Mouse (Mus musculus): Measurements from ENCODE around the gene Oard1. TPM values are rescaled to one million over a fixed set of nuclear protein-coding genes. Genes with fewer than 3 reads are reported as not detected.

The Oard1 gene
- polyA plus RNA-seq, 1 experiment from 2014 or later, result 41.5 TPM

DNA sequence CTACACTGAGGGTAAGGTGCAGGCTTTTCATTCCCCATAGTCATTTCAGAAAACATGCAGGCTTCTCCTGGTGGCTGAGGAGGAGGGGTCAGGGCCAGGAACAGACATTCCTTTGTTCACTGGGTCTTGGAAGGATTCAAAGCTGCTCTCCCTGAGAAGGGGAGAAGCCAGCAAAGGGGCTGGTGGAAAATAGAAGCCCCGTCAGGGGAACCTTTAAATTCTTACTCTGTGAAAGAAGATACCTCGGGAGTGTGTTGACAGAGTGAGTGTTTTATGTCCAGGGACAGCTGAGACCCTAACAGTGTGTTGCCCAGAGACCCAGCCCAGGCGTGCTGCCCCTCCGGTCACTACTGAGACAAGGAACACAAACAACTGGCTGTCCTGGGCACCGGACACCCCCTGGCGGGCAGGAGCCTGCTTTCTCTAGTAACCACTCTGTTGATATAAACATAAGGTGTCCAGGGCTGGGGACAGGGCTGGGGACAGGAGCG, 27.7 kb downstream of the Oard1 start:
- Histone ChIP-seq H3K27ac (ENCODE audit: low read length) (no peak overlapping the region), H3K27me3 (ENCODE audit: control insufficient read depth, insufficient read depth, low read depth, low read length) (no peaks in the 10 kb centered on the region), H3K9ac (ENCODE audit: low read depth, low read length) (no peak overlapping the region), H3K4me2 (ENCODE audit: low read depth, low read length) (no peak overlapping the region), H3K4me1 (ENCODE audit: control insufficient read depth, low read depth, low read length) (peaks cover 7% of the 10 kb centered on the region), H3K36me3 (ENCODE audit: control insufficient read depth, insufficient read depth) (no peaks in the 10 kb centered on the region), H3K4me3 (ENCODE audit: low read depth, low read length) (no peak overlapping the region), H3K9me3 (replicated peaks; ENCODE audit: control insufficient read depth, low read length) (no peaks in the 10 kb centered on the region)
- ATAC-seq (ENCODE audit: low read depth), result no peak
- WGBS (ENCODE audit: insufficient replicate concordance), result 62% methylated on average over 7 of the region's 7 CpGs

DNA sequence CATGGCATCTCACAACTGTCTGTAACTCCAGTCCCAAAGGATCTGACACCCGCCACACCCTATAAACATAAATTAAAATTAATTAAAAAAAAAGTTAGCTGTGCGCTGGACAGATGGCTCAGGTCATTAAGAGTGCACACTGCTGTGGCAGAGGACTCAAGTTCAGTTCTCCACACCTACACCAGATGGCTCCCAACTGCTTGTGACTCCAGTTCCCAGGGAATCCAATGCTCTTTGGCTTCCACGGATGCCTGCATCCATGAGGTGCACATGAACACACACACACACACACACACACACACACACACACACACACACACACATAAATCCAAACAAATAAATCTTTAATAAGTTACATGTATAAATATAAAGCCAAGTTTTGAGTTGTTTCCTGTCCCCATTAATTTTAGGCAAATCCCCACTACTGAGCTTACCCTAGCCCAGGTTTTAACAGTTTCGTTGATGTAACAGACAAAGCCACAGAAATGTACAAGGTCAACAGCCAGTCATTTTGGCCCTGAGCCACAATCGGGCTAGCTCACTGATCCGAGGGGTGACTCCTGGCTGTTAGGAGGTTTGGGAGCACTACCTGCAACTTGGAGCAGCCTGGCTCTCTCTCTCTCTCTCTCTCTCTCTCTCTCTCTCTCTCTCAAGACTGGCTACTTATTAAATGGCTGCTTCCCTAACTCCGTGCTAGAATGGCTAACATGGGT, 33.1 kb downstream of the Oard1 start:
- WGBS (ENCODE audit: insufficient replicate concordance), result 68% methylated on average over 7 of the region's 7 CpGs
- peaks cover 15% of the 10 kb centered on the region for H3K4me1 ChIP-seq (ENCODE audit: control insufficient read depth, low read depth, low read length)
- no peak overlapping the region for H3K9ac ChIP-seq (ENCODE audit: low read depth, low read length)
- no peaks in the 10 kb centered on the region; the same call in 1 of the 2 replicates for H3K36me3 ChIP-seq (ENCODE audit: control insufficient read depth, insufficient read depth)
- no peaks in the 10 kb centered on the region for H3K27me3 ChIP-seq (ENCODE audit: control insufficient read depth, insufficient read depth, low read depth, low read length)
- no peak overlapping the region for H3K4me2 ChIP-seq (ENCODE audit: low read depth, low read length)
- no peak overlapping the region for H3K4me3 ChIP-seq (ENCODE audit: low read depth, low read length)
- no peak for ATAC-seq (ENCODE audit: low read depth)
- H3K27ac ChIP-seq (ENCODE audit: low read length), result no peak overlapping the region
- no peaks in the 10 kb centered on the region for H3K9me3 ChIP-seq (replicated peaks; ENCODE audit: control insufficient read depth, low read length)

DNA sequence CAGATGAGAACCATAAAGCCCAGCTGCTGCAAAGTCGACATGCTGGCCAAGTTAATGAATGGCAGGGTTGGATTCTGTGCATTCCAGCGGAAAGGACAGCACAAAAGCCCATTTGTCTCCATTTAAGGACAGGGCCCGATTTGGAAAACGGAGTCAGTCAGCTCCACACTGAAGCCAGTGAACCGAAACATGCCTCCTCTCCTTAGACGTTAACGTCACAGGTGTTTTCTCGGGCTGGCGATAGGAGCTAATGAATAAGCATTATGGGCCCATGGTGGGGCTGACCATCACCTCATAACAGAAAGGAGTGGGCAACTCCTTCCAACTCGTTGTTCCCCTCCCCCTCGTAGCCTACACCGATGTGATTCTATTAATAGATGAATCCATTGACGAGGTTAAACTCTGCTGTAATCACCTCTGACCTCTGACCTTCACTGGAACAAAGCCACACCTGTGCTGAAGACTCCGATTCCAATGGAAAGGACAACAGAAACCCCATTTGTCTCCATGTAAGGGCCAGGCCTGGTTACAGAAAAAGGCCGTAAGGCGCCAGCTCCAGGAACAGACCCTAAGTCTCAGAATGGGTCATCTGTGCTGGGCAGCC, 33.8 kb downstream of the Oard1 start:
- Histone ChIP-seq H3K27me3 (ENCODE audit: control insufficient read depth, insufficient read depth, low read depth, low read length) (no peaks in the 10 kb centered on the region), H3K27ac (ENCODE audit: low read length) (no peak overlapping the region), H3K36me3 (ENCODE audit: control insufficient read depth, insufficient read depth) (peaks cover 6% of the 10 kb centered on the region; the same call in 1 of the 2 replicates), H3K4me1 (ENCODE audit: control insufficient read depth, low read depth, low read length) (peaks cover 21% of the 10 kb centered on the region), H3K4me2 (ENCODE audit: low read depth, low read length) (no peak overlapping the region), H3K4me3 (ENCODE audit: low read depth, low read length) (no peak overlapping the region), H3K9ac (ENCODE audit: low read depth, low read length) (no peak overlapping the region), H3K9me3 (replicated peaks; ENCODE audit: control insufficient read depth, low read length) (no peaks in the 10 kb centered on the region)
- 80% methylated on average over 16 of the region's 16 CpGs for WGBS (ENCODE audit: insufficient replicate concordance)
- ATAC-seq (ENCODE audit: low read depth), result no peak

DNA sequence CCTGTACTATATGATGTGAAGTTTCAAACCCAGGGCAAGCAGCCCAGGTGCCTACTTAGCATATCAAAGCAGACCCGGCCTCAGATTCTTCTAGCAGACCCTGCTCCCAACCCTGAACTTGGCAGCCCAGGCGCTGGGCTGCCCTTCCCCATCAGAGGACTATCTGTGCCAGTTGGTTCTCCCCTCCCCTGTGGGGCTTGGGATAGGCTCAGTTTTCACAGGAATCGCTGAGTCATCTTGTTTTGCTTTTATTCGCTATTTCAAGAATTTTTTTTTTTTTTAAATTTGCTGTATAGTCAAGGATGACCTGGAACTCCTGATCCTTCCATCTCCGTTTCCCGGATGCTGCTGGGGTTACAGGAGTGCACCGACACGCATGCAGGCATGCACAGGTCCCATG, 37.9 kb downstream of the Oard1 start:
- H3K9me3 ChIP-seq (replicated peaks; ENCODE audit: control insufficient read depth, low read length), result no peaks in the 10 kb centered on the region
- H3K27me3 ChIP-seq (ENCODE audit: control insufficient read depth, insufficient read depth, low read depth, low read length), result no peaks in the 10 kb centered on the region
- peaks cover 48% of the 10 kb centered on the region for H3K4me1 ChIP-seq (ENCODE audit: control insufficient read depth, low read depth, low read length)
- H3K36me3 ChIP-seq (ENCODE audit: control insufficient read depth, insufficient read depth), result peaks cover 10% of the 10 kb centered on the region; the same call in 1 of the 2 replicates
- ATAC-seq (ENCODE audit: low read depth), result peak; percentile 36
- peak overlapping the region; percentile 64 for H3K4me3 ChIP-seq (ENCODE audit: low read depth, low read length)
- H3K4me2 ChIP-seq (ENCODE audit: low read depth, low read length), result peak overlapping the region; percentile 78
- 48% methylated on average over 8 of the region's 8 CpGs for WGBS (ENCODE audit: insufficient replicate concordance)
- H3K27ac ChIP-seq (ENCODE audit: low read length), result peak overlapping the region; percentile 98
- H3K9ac ChIP-seq (ENCODE audit: low read depth, low read length), result peak overlapping the region; percentile 77

DNA sequence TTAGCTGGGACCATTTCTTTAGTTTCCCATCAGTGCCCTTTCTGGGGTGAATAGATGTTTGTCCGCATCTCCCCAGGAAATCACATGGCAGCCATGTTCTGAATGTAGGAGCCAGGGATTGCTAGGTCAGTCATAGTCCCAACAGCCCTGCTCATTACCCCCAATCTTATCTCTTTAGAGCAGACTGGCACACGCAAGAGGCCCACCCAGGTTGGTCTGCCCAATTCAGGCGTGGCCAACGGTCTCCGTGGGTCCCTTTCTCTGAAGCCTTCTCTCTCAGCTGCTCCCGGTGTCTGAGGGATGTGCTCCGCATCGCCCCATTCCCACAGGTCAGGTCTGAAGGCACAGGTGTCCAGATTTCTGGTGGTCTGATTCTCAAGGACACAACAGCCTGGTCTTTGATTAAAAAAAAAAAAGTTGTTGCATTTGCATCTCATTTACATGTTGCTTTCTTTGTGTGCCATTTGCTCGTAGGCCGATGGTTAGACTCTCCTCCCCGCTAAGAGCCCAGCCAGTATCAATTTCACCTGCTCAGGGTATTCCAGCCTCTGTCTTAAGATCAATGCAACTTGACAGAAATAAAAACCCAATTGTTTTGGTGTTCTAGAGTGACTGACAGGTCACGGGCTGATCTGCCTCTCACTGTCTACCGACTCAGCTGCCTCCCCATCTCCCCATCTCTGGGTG, 41.0 kb downstream of the Oard1 start:
- Histone ChIP-seq H3K4me1 (ENCODE audit: control insufficient read depth, low read depth, low read length) (peaks cover 64% of the 10 kb centered on the region), H3K9ac (ENCODE audit: low read depth, low read length) (peak overlapping the region; percentile 77), H3K27ac (ENCODE audit: low read length) (peak overlapping the region; percentile 98), H3K4me3 (ENCODE audit: low read depth, low read length) (peak overlapping the region; percentile 64), H3K27me3 (ENCODE audit: control insufficient read depth, insufficient read depth, low read depth, low read length) (no peaks in the 10 kb centered on the region), H3K4me2 (ENCODE audit: low read depth, low read length) (peak overlapping the region; percentile 78), H3K36me3 (ENCODE audit: control insufficient read depth, insufficient read depth) (peaks cover 10% of the 10 kb centered on the region; the same call in 1 of the 2 replicates), H3K9me3 (replicated peaks; ENCODE audit: control insufficient read depth, low read length) (no peaks in the 10 kb centered on the region)
- WGBS (ENCODE audit: insufficient replicate concordance), result 28% methylated on average over 13 of the region's 13 CpGs
- peak; percentile 90 for ATAC-seq (ENCODE audit: low read depth)

DNA sequence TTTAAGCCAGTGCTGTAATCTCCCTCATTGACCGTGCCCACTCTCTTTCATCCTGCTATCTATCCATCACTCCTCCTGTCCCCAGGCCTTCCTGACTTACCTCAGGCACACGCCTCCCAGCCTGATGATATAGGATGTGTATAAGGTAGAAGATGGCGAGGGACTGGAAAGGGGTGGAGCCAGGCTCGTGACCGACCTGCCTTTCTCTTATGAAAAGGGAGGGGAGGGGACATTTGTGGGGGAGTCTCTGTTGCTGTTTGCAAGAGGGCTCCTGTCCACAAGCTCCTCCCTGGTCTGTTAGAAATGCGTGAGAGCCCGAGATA, 41.5 kb downstream of the Oard1 start, which contains the start of gene Tspo2:
TSS of gene Tspo2 (minus strand) at position 170 of the 323 bp plus-strand sequence.
- Histone ChIP-seq H3K4me1 (ENCODE audit: control insufficient read depth, low read depth, low read length) (peaks cover 68% of the 10 kb centered on the region), H3K4me3 (ENCODE audit: low read depth, low read length) (peak within 1 kb of the TSS; percentile 64)
- WGBS (ENCODE audit: insufficient replicate concordance), result 22% methylated on average over 7 of the region's 7 CpGs

DNA sequence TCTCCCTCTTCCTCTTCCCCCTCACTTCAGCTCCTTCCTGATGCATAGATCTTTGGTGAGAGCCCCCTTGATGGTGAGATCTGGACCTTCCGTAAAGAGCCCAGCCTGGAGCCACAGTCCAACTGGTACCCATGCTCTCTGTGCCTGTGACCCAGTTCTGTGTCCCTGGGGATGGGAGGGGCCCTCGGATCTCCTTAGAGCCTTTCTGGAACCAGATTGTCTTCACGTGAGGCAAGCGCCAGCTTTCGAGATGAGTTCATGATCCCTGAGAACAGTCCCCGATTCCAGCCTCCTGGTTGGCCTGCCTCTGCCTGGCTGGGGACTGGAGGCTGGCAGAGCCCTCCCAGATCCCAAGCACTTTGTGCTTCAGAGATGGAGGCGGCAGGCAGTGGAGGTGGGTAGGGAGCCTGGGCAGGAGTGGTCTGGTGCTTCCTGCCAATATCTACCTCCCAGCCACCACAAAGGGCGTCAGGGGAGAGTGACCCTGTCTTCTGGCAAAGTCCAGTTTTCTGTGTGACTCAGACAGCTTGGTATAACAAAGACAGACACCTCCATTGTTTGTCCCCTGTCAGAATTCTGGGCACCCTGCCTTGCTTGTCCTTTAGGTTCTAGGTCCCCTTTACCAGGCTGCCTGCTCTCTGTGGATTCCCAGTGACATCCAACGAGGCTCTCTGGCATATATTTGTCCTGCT, 42.1 kb downstream of the Oard1 start:
- 0 out of 2 replicates have a peak, but pooled peaks have one; percentile 6 for ATAC-seq (ENCODE audit: low read depth)
- Histone ChIP-seq H3K27ac (ENCODE audit: low read length) (peak overlapping the region; percentile 98), H3K4me3 (ENCODE audit: low read depth, low read length) (peak overlapping the region; percentile 64), H3K27me3 (ENCODE audit: control insufficient read depth, insufficient read depth, low read depth, low read length) (no peaks in the 10 kb centered on the region), H3K36me3 (ENCODE audit: control insufficient read depth, insufficient read depth) (peaks cover 10% of the 10 kb centered on the region; the same call in 1 of the 2 replicates), H3K4me1 (ENCODE audit: control insufficient read depth, low read depth, low read length) (peaks cover 64% of the 10 kb centered on the region), H3K4me2 (ENCODE audit: low read depth, low read length) (peak overlapping the region; percentile 76), H3K9me3 (replicated peaks; ENCODE audit: control insufficient read depth, low read length) (no peaks in the 10 kb centered on the region), H3K9ac (ENCODE audit: low read depth, low read length) (peak overlapping the region; percentile 68)
- WGBS (ENCODE audit: insufficient replicate concordance), result 53% methylated on average over 9 of the region's 9 CpGs

More for the DNA sequence above, 41.5 kb downstream of the Oard1 start, which contains the start of gene Tspo2:
- H3K4me2 ChIP-seq (ENCODE audit: low read depth, low read length), result peak within 1 kb of the TSS; percentile 78
- H3K9ac ChIP-seq (ENCODE audit: low read depth, low read length), result peak within 1 kb of the TSS; percentile 77
- peak within 1 kb of the TSS; percentile 98 for H3K27ac ChIP-seq (ENCODE audit: low read length)
- H3K27me3 ChIP-seq (ENCODE audit: control insufficient read depth, insufficient read depth, low read depth, low read length), result no peaks in the 10 kb centered on the region
- H3K36me3 ChIP-seq (ENCODE audit: control insufficient read depth, insufficient read depth), result peaks cover 10% of the 10 kb centered on the region; the same call in 1 of the 2 replicates
- ATAC-seq (ENCODE audit: low read depth), result peak; percentile 76
- no peaks in the 10 kb centered on the region for H3K9me3 ChIP-seq (replicated peaks; ENCODE audit: control insufficient read depth, low read length)

DNA sequence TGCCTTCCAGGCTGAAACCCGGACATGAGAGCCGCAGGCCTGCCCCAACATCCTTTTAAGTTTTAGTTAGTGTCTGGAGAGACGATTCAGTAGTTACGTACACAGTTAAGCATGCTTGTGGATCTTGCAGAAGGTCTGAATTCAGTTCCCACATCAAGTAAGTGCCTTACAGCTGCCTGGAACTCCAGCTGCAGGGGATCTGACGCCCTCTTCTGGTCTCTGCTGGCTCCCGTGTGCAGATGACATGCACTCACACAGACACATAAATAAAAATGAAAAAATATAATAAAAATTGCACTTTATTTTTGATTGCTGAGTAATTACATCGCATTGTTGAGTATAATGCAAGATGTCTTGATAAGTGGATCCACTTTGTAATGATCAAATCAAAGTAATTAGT, 43.7 kb downstream of the Oard1 start:
- H3K4me2 ChIP-seq (ENCODE audit: low read depth, low read length), result no peak overlapping the region
- H3K4me1 ChIP-seq (ENCODE audit: control insufficient read depth, low read depth, low read length), result peaks cover 56% of the 10 kb centered on the region
- 61% methylated on average over 7 of the region's 7 CpGs for WGBS (ENCODE audit: insufficient replicate concordance)
- ATAC-seq (ENCODE audit: low read depth), result no peak
- no peaks in the 10 kb centered on the region for H3K9me3 ChIP-seq (replicated peaks; ENCODE audit: control insufficient read depth, low read length)
- H3K9ac ChIP-seq (ENCODE audit: low read depth, low read length), result no peak overlapping the region
- no peaks in the 10 kb centered on the region for H3K27me3 ChIP-seq (ENCODE audit: control insufficient read depth, insufficient read depth, low read depth, low read length)
- H3K27ac ChIP-seq (ENCODE audit: low read length), result no peak overlapping the region
- H3K4me3 ChIP-seq (ENCODE audit: low read depth, low read length), result no peak overlapping the region
- H3K36me3 ChIP-seq (ENCODE audit: control insufficient read depth, insufficient read depth), result peaks cover 6% of the 10 kb centered on the region; the same call in 1 of the 2 replicates

Data from liver, embryonic 16.5 days (tissue).